Mouse (Mus musculus): ENCODE measurements around the gene Stim1.

- TF ChIP-seq CTCF (IDR thresholded peaks at IDR 0.05; ENCODE audit: low read depth) (no peak), EP300 (IDR thresholded peaks at IDR 0.05; ENCODE audit: low read depth) (no peak)
Observed at GRCm38 (mm10) chr7:102239591-102239990, 28.0 kb upstream of the Stim1 start.

All from liver, postnatal 0 days (tissue).